Mouse (Mus musculus): Measurements from ENCODE around the gene Tacstd2.
"Not testable (repeated sequence)": the region's sequence is repeated elsewhere in the genome, so short reads cannot be mapped to it uniquely, and the experiment has no call there.

Gene Tacstd2

DNA sequence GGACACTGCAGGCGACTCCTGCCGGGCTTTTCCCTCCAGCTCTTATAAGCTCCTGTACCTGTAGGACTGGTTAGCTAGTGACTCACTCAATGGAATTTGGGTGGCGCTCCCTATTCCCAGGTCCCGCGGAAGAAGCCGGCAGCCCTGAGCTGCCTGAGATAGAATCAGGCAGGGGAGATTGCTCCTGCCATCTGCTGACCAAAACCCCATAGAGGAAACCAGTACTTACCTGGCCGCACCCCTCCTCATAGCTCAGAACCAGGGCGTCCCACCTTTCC is at the start of gene Tacstd2:
Tacstd2 (minus strand) TSS at position 20 of the 278 bp plus-strand sequence.
- POLR2A ChIA-PET = interaction anchor here in 2 of 4 experiments (0.5 to 0.6 kb wide), 2 partner anchors 317 to 318 kb away, joined by 3 read pairs; no protein-coding TSS in a partner anchor

DNA sequence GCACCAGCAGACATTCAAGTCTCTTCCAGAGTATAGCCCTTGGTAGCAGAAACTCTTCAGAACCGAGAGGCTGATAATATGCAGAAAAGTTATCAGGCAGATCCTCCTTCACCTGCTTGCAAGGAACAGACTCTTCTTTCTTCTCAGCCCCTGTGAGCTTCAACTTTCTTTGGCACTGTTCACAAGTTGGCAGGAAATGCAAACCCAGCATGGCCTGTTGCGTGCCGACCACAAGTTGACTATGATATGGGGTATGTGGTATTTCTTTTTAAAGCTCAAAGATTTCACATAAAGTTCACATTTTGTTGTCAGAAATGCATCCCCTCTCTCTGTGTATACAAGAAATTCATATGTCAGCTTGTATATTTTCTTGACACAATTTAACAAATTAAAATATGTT is 30.7 kb upstream of the Tacstd2 start:
- CTCF ChIA-PET = no interaction called here
- POLR2A ChIA-PET = no interaction called here

More for the DNA sequence above, at the start of gene Tacstd2:
- CTCF ChIA-PET = interaction anchor here in 1 of 4 experiments (1.2 kb wide), 1 partner anchor 365 kb away, joined by 3 read pairs; no protein-coding TSS in a partner anchor

DNA sequence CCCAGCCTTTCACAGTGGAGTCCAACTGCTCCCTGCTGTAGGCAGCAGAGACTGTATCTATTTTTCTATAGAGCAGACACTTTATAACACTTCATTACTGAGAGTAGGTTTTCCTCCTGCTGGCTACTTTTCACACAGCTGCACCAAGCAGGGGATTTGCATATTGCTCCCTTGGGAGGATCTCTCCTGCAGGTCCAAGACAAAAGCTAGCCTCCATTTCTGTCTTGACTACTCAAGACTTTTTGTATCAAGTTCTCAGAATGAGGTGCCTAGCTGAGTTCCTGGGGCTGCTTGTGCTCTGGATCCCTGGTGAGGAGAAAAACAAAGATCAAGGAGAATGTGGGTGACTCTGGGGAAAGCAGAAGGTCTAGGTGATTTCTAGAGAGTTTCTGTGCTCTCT is 19.8 kb upstream of the Tacstd2 start:
- CTCF ChIA-PET = no interaction called here
- POLR2A ChIA-PET = no interaction called here

DNA sequence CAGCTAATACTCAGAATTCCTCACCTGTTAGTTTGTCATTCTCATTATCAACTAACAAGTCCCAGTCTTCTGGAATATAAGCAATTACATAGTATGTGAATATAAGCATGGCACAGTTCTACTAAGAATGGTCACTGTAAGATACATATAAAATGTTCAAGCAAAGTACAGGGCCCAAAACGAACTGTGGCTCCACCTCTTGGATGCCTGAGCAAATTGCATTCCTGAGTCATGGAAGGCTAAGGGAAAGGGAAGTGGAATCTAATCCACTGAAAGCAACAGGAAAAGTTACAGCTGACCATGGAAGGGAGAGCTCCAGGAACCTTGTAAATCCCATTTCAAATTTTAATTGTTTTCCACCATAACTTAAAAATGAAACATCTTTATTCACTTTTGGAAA is 14.0 kb upstream of the Tacstd2 start:
- ChIA-PET CTCF (interaction anchor here in 3 of 4 experiments (0.7 to 3.2 kb wide), 14 partner anchors 9 to 379 kb away, joined by 3 to 20 read pairs (median 4); no protein-coding TSS in a partner anchor), POLR2A (interaction anchor here in 2 of 4 experiments (0.6 to 1.2 kb wide), 2 partner anchors 128 to 1239 kb away, joined by 3 to 5 read pairs; no protein-coding TSS in a partner anchor)

DNA sequence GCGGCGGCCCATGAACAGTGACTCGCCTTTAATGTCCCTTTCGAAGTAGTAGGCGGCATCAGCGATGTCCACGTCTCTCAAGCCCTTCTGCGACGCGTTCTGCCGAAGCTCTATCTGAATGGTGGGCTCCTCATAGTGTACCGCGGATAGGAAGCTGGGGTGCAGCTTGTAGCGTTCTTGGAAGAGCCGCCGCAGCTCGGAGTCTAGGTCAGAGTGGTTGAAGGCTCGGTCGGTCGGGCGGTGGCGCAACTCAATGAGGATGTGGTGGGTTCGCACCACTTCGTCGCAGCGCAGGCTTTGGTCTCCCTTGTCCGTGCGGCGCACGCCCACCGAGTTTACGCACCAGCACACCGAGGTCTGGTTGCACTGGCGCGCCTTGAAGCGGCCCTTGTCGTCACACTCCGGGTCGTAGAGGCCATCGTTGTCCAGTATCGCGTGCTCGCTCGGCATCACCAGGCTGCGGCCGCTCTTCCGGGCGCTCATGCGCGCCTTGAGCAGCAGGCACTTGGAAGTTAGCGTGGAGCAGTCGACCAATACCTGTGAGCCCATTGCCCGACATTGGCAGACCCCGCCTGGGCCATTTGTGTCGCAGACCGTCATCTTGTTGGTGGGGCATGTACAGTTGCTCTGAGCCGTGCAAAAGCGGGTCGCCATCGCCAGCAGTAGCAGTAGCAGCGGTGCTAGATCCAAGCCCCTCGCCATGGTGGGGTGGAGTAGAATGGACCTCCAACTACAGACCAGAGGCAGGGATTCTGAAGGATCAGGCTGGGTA is 405 bp downstream of the Tacstd2 start:
- POLR2A ChIA-PET = interaction anchor here in 3 of 4 experiments (0.5 to 1.4 kb wide), 7 partner anchors 11 to 353 kb away, joined by 3 to 4 read pairs (median 3); no protein-coding TSS in a partner anchor
- CTCF ChIA-PET = interaction anchor here in 1 of 4 experiments (1.0 to 1.2 kb wide), 2 partner anchors 14 to 365 kb away, joined by 3 read pairs; no protein-coding TSS in a partner anchor

DNA sequence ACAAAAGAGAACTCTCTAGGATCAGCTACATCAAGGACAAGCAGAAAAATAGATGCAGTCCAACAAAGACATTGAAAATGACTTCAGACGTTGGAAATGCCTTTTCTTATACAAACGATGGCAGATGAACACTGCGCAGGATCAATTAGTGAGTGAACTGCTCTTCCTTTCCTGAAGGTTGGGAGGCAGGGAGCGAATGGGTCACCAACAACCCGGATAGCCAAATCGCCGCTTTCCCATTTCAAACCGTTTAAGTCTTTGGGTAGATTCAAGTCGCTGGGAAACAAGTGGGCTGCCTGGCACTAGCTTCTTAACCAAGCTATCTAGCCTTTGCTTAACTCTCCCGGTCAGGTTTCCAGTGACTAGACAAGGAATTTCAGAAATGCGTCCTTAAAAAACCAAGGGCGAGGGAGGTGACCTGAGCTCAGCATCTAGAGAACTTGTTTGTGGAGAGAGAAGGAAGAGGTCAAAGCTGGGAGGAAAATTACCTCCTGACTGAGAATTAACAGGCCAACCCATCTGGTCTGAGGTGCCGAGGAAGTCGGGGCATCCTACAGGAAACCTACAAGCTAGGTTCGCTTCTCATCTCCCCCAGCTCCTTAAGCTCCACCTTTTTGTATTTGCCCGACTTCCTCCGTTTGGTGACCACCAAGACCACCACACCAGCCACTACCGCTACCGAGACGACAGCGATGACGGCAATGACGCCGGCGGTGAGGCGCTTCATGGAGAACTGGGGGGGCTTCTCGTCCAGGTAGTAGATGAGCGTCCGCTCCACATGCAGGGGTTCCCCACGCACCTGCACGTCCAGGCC is 1.2 kb downstream of the Tacstd2 start:
- ChIA-PET CTCF (interaction anchor here in 1 of 4 experiments (1.0 kb wide), 1 partner anchor 15 kb away, joined by 3 read pairs; no protein-coding TSS in a partner anchor), POLR2A (interaction anchor here in 2 of 4 experiments (0.7 to 1.4 kb wide), 5 partner anchors 24 to 352 kb away, joined by 3 to 4 read pairs (median 3); no protein-coding TSS in a partner anchor)

DNA sequence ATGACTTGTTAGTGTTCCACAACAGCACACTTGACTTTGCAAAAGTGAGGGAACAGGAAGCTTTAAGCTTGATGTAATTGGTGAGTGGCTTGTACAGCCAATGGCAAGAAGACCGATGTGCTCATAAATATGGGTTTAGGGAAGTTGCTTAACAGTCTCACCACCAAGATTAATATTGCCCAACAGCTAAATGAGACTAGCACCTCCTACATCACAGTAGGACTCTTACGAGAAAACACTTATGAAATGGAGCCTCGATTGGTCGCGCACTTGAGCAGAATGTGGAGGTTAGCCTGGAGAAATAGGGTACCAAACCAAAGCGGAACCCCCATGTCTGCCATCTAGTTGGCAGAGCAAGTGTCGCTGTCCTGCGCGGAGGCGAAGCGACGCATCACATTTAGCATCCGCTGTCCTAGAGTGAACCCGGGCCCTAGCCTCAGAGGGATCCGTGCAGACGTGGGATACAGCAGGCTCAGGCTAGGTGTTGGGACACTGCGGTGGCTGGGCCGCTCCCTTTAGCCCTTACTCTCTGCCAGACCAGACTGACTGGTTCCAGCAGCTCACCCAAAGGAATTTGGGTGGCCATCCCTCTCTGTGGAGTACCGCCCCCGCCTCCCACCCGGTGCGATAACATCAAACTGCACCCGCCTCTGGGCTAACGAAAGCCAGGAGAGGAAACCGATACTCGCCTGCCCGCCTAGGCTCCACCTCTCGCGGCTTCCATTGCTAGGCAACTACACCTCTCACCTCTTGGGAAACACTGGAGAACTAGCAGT is 2.7 kb downstream of the Tacstd2 start:
- CTCF ChIA-PET = interaction anchor here in 2 of 4 experiments (1.3 to 2.2 kb wide), 3 partner anchors 17 to 82 kb away, joined by 3 to 7 read pairs (median 5); no protein-coding TSS in a partner anchor
- POLR2A ChIA-PET = interaction anchor here in 1 of 4 experiments (0.6 to 1.6 kb wide), 3 partner anchors 18 to 462 kb away, joined by 3 to 6 read pairs (median 3); no protein-coding TSS in a partner anchor

DNA sequence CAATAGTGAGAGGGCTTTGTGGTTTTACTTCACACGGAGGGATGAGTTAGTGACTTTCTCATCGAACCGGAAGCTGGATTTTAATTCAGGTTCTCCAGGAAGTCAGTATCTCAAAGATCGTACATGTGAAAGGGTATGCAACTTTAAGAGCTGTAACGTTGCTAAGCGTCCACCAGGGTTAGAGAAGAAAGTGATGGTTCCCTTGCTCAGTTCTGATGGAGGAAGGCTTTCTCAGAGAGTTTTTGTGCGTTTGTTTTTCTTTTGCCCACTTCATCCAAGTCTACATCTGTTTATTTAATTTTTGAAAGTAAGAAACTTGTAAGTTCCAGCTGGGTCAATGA is 3.8 kb downstream of the Tacstd2 start:
- CTCF ChIA-PET = interaction anchor here in 3 of 4 experiments (0.6 to 2.2 kb wide), 11 partner anchors 12 to 362 kb away, joined by 3 to 12 read pairs (median 5); no protein-coding TSS in a partner anchor
- POLR2A ChIA-PET = interaction anchor here in 2 of 4 experiments (0.9 to 1.8 kb wide), 3 partner anchors 9 to 349 kb away, joined by 3 to 7 read pairs (median 3); no protein-coding TSS in a partner anchor

DNA sequence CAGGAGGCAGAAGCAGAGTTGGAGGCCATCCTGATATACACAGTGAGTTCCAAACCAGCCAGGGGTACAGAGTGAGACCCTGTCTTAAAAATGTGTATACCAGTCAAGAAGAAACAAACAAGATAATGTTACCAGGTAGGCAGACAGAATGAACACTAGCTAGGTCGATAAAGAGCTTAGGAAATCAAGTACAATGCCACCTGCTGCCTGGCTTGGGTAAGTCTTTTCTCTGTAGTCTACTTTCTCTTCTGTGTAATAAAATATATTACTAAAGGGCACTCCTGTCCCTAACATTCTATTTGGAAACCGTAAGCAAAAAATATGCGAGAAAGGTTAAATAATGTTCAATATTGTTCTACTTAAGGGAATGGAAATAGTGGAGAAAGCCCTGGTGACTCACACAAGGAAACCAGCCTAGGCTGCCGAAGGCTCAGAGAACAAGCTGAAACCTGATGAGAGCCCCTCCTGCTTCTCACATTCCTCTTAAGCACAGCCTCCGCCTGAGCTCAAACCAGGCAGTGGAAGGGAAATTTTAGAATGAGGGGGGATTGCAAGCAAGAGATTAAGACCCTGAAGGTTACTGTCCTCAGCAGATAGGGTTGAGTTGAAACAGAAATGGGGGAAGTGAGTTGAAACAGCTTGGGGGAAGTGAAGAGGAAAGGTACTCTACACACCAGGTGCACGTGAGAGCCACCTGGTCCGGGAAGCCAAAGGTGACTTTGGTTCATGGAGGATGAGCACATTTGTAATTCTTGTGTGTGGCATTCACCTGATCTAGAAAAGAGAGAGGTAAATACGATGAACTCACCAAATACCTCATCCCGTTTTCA is 4.4 kb downstream of the Tacstd2 start:
- CTCF ChIA-PET = interaction anchor here in 3 of 4 experiments (0.5 to 2.2 kb wide), 16 partner anchors 9 to 362 kb away, joined by 3 to 12 read pairs (median 4); no protein-coding TSS in a partner anchor

DNA sequence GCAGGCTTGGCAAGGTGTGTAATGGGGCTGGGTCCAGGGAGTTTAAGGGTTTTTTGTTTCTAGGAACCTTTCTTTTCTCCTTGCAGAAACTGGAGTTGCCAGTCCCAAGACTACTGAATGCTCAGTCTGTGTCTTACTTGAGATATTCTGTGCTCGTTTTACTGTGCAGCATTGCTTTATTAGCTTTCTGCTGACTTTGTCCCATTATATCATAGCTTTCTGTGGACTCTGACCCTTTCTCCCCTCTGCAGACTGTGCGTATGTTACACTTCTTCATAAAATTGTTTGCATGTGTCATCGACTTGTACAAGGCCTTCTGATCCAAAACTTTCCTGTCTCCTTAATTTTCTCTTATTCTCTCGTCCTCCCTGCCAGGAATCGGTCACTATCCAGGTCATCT is 9.2 kb downstream of the Tacstd2 start:
- ChIA-PET CTCF (no interaction called here), POLR2A (interaction anchor here in 1 of 4 experiments (0.6 kb wide), 1 partner anchor 340 kb away, joined by 3 read pairs; no protein-coding TSS in a partner anchor)

More for the DNA sequence above, 4.4 kb downstream of the Tacstd2 start:
- POLR2A ChIA-PET = interaction anchor here in 3 of 4 experiments (0.6 to 1.8 kb wide), 7 partner anchors 9 to 348 kb away, joined by 3 to 7 read pairs (median 3); no protein-coding TSS in a partner anchor

DNA sequence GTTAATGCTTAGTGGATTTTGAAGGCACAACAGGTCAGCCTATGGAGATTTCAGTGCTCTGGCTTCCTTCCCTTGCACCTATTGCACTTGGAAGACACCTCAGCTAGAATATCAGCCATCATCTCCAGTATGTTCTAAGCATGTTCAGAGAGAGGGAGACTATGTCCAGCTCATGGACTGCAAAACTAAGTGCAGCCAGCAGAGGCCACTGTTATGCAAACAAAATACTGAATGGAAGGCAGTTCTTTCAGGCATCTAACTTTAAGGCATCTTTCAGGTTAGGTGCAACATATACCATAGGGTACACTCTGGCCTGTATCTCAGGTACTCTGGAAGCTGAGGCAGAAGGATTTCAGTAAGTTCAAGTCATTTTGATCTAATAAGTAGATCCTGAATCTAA is 24.8 kb downstream of the Tacstd2 start:
- ChIA-PET POLR2A (interaction anchor here in 2 of 4 experiments (0.9 to 1.1 kb wide), 4 partner anchors 20 to 24 kb away, joined by 3 to 4 read pairs (median 3); no protein-coding TSS in a partner anchor), CTCF (interaction anchor here (0.5 to 1.7 kb wide), 10 partner anchors 9 to 341 kb away, joined by 3 to 20 read pairs (median 4); no protein-coding TSS in a partner anchor)

DNA sequence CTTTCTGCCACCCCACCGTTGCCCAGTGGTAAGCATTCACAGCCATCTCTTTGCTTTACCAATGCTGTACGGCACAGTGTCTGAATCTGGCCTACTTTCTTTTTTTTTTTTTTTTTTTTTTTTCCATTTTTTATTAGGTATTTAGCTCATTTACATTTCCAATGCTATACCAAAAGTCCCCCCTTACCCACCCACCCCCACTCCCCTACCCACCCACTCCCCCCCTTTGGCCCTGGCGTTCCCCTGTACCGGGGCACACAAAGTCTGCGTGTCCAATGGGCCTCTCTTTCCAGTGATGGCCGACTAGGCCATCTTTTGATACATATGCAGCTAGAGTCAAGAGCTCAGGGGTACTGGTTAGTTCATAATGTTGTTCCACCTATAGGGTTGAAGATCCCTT is 33.7 kb downstream of the Tacstd2 start:
- POLR2A ChIA-PET = interaction anchor here in 2 of 4 experiments (0.6 to 0.7 kb wide), 2 partner anchors 8 to 281 kb away, joined by 3 to 6 read pairs; no protein-coding TSS in a partner anchor
- CTCF ChIA-PET = not testable (repeated sequence)

DNA sequence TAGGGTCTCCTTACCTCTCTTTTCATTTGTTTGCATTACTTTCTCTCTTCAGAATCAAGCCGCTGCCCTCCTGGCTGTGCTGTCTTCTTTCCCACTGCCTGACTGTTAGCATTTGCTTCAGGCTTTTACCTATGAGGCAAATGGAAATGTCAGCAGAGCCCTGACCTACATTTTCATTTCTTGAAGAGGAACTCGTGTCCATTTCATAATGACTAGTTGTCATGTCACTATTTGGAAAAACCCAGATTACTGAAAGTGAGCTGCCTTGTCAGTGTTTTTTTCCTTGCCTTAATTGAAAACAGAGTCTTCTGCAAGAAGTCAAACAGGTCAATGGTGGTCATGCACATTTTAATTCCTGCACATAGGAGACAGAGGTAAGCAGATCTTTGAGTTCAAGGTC is 43.8 kb downstream of the Tacstd2 start, which contains the start of gene Il23r:
Il23r (minus strand) TSS at position 101 of the 400 bp plus-strand sequence.
- POLR2A ChIA-PET = interaction anchor here in 1 of 4 experiments (3.4 kb wide), 1 partner anchor 17 kb away, joined by 19 read pairs; no protein-coding TSS in a partner anchor
- CTCF ChIA-PET = no interaction called here
